Mouse (Mus musculus): ENCODE data around the gene Gck. TPM values are rescaled to one million over a fixed set of nuclear protein-coding genes. Genes with fewer than 3 reads are reported as not detected.

Gck gene
- polyA plus RNA-seq, 1 experiment from 2014 or later: 1.5 TPM

DNA sequence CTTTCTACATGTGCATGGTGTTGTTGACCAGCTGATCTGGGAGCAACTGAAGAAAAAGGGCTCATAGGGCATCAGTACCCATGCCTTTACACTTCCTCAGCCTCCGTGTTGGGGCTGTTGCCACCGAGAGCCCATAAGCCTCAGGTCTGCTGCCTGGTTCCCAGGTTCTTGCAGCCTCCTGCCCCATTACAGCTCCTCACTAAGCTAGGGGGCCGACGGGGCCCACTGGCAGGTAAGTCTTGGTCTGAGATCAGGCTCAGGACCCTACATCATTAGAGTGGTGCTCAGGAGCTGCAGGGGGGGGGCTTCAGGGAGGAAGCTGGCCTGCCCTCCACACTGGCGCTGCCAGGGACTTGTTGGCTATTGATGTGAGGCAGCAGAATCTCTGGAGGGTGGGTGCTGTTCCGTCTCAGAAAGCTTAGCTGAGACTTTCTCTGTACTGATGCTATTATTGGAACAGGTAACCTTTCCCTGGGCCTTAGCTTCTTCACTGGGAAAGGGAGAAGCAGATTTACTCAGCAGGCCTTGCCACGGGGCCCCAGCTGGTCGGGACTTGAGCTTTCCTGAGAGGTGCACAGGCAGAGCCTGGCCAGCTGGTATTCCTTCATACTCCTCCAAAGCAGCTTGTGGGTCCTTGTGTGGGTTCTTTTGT, 93.3 kb downstream of the Gck start:
- Histone ChIP-seq H3K4me1 (ENCODE audit: control insufficient read depth, insufficient read depth, low read length) (peaks cover 13% of the 10 kb centered on the region), H3K4me3 (ENCODE audit: low read length) (no peak overlapping the region), H3K36me3 (ENCODE audit: control insufficient read depth, insufficient read depth, low read length) (no peaks in the 10 kb centered on the region), H3K4me2 (replicated peaks; ENCODE audit: low read depth, low read length) (no peak overlapping the region), H3K27me3 (ENCODE audit: control insufficient read depth, insufficient read depth, low read length) (no peaks in the 10 kb centered on the region), H3K9me3 (ENCODE audit: control insufficient read depth, low read length) (no peaks in the 10 kb centered on the region), H3K27ac (ENCODE audit: low read depth, low read length) (no peak overlapping the region), H3K9ac (ENCODE audit: low read depth, low read length) (no peak overlapping the region)
- no peak for ATAC-seq (ENCODE audit: low FRiP score, low TSS enrichment)
- WGBS: 87% methylated on average over 8 of the region's 8 CpGs

DNA sequence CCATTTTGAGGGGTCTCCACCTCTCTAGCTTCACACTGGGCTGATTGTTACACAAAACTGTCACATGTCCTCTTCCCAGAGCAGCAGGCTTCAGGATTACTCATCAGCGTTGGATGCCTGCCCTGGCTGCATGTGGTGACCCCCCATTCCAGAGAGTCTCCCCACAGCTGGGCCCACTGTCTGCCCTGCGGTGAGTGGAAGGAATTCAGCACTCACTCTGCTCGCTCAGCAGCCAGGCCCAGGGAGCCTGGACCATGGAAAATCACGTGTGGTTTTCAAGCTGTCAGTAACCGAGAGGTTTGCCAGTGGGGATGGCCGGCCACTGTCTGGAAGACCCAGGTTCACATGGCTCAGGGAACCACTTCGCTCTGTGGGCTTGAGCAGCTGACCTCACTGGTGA, 94.0 kb downstream of the Gck start:
- Histone ChIP-seq H3K4me3 (ENCODE audit: low read length) (no peak overlapping the region), H3K9ac (ENCODE audit: low read depth, low read length) (no peak overlapping the region), H3K4me2 (replicated peaks; ENCODE audit: low read depth, low read length) (no peak overlapping the region), H3K27ac (ENCODE audit: low read depth, low read length) (no peak overlapping the region), H3K27me3 (ENCODE audit: control insufficient read depth, insufficient read depth, low read length) (no peaks in the 10 kb centered on the region), H3K4me1 (ENCODE audit: control insufficient read depth, insufficient read depth, low read length) (peaks cover 14% of the 10 kb centered on the region), H3K9me3 (ENCODE audit: control insufficient read depth, low read length) (no peaks in the 10 kb centered on the region), H3K36me3 (ENCODE audit: control insufficient read depth, insufficient read depth, low read length) (no peaks in the 10 kb centered on the region)
- WGBS: 45% methylated on average over 7 of the region's 7 CpGs
- ATAC-seq (ENCODE audit: low FRiP score, low TSS enrichment): no peak

DNA sequence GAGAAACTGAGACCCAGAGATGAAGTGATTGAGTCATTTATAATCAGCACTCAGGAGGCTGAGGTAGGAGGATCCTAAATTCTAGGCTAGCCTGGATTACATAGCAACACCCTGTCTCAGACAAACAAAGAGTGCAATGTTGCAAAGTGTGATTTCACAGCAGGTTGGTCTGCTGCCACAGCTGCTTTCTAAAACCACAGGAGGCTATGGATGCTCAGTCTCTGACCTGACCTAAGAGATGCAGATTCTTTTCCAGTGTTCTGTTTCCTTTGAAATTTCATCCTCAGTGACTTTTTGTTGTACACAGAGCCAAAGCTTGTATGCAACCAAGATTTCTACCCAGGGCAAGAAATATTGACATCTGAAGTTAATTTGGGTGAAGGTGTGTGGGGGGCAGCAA, 94.4 kb downstream of the Gck start:
- H3K27me3 ChIP-seq (ENCODE audit: control insufficient read depth, insufficient read depth, low read length): no peaks in the 10 kb centered on the region
- H3K4me1 ChIP-seq (ENCODE audit: control insufficient read depth, insufficient read depth, low read length): peaks cover 17% of the 10 kb centered on the region
- no peak overlapping the region for H3K4me2 ChIP-seq (replicated peaks; ENCODE audit: low read depth, low read length)
- H3K9ac ChIP-seq (ENCODE audit: low read depth, low read length): no peak overlapping the region
- no peak for ATAC-seq (ENCODE audit: low FRiP score, low TSS enrichment)
- H3K4me3 ChIP-seq (ENCODE audit: low read length): no peak overlapping the region
- H3K27ac ChIP-seq (ENCODE audit: low read depth, low read length): no peak overlapping the region
- H3K36me3 ChIP-seq (ENCODE audit: control insufficient read depth, insufficient read depth, low read length): no peaks in the 10 kb centered on the region
- H3K9me3 ChIP-seq (ENCODE audit: control insufficient read depth, low read length): no peaks in the 10 kb centered on the region

DNA sequence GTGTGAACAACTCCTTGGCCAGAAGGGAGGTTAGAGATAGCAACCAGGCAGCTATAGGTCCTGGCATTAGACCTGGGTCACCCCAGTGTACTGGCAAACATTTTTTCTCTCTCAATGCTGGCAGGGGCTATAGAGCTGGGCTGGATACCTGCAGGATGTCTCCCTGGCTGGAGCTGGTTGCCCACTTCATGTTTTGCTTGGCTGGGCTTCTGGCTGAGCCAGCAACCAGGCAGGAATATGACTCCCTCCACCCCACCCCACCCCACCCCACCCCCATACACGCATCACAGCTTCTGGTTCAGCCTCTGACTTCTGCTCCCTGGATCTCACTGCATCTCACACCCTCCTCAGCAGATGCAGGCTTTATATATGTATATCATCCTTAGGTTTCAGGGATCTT, 97.6 kb downstream of the Gck start:
- no peaks in the 10 kb centered on the region for H3K27me3 ChIP-seq (ENCODE audit: control insufficient read depth, insufficient read depth, low read length)
- H3K4me2 ChIP-seq (replicated peaks; ENCODE audit: low read depth, low read length): no peak overlapping the region
- no peaks in the 10 kb centered on the region for H3K9me3 ChIP-seq (ENCODE audit: control insufficient read depth, low read length)
- 15% methylated on average over 1 of the region's 1 CpGs for WGBS
- ATAC-seq (ENCODE audit: low FRiP score, low TSS enrichment): peak; percentile 56
- no peak overlapping the region; the same call in 1 of the 2 replicates for H3K27ac ChIP-seq (ENCODE audit: low read depth, low read length)
- no peak overlapping the region for H3K9ac ChIP-seq (ENCODE audit: low read depth, low read length)
- H3K36me3 ChIP-seq (ENCODE audit: control insufficient read depth, insufficient read depth, low read length): no peaks in the 10 kb centered on the region
- H3K4me3 ChIP-seq (ENCODE audit: low read length): no peak overlapping the region
- H3K4me1 ChIP-seq (ENCODE audit: control insufficient read depth, insufficient read depth, low read length): peaks cover 17% of the 10 kb centered on the region

DNA sequence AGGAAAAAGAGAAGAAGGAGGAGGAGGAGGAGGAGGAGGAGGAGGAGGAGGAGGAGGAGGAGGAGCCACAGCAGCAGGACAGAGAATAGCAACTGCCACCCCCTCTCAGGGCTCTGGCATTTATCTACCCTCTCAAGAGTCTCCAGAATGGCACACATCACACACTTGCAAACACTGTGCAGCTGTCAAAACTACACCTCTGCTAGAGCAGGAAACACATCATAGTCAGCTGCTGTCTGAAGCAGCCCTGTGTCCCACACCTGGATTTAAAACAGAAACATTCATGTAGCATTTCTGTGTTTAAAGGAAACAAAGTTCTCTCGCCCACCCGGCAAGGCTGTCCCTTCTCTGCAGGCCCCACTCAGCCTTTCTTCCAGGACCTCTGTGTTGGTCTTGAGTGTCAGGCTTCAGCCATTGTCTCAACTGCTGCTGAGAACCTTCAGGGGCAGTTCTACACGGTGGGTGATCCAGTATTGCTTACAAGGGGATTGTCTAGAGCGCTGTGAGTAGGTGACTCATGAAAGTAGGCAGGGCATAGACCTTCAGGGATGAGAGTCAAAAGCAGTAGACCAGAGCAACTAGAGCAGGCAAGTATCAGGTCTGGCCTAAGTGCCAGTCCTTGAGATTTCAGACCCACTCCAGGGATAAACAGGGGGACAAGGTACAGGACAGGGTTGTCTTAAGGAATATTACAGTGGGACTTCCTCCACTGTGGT, 98.7 kb downstream of the Gck start:
- Histone ChIP-seq H3K4me2 (replicated peaks; ENCODE audit: low read depth, low read length) (no peak overlapping the region), H3K9me3 (ENCODE audit: control insufficient read depth, low read length) (no peaks in the 10 kb centered on the region), H3K4me3 (ENCODE audit: low read length) (no peak overlapping the region), H3K27me3 (ENCODE audit: control insufficient read depth, insufficient read depth, low read length) (no peaks in the 10 kb centered on the region), H3K9ac (ENCODE audit: low read depth, low read length) (no peak overlapping the region), H3K36me3 (ENCODE audit: control insufficient read depth, insufficient read depth, low read length) (no peaks in the 10 kb centered on the region), H3K27ac (ENCODE audit: low read depth, low read length) (no peak overlapping the region; the same call in 1 of the 2 replicates), H3K4me1 (ENCODE audit: control insufficient read depth, insufficient read depth, low read length) (peaks cover 17% of the 10 kb centered on the region)
- 59% methylated on average over 4 of the region's 4 CpGs for WGBS
- no peak for ATAC-seq (ENCODE audit: low FRiP score, low TSS enrichment)

Other genes starting within 250 kb of the Gck start
- 206 and 264 TPM in 2 replicates for gene Mrps24, start 234.4 kb downstream of the Gck start, polyA plus RNA-seq (2014; fragmentation: Nextera tagmentation; extraction: Ambion mirVana)
- 9.9 and 15.1 TPM in 2 replicates for gene Urgcp, start 187.7 kb downstream of the Gck start, polyA plus RNA-seq (2014; fragmentation: Nextera tagmentation; extraction: Ambion mirVana)
- 93.7 and 113 TPM in 2 replicates for gene Dbnl, start 161.6 kb downstream of the Gck start, polyA plus RNA-seq (2014; fragmentation: Nextera tagmentation; extraction: Ambion mirVana)
- gene Pgam2, start 146.3 kb downstream of the Gck start, polyA plus RNA-seq (2014; fragmentation: Nextera tagmentation; extraction: Ambion mirVana): 3.3 and 4.4 TPM in 2 replicates
- gene Polm, start 112.1 kb downstream of the Gck start, polyA plus RNA-seq (2014; fragmentation: Nextera tagmentation; extraction: Ambion mirVana): 6.6 and 9.1 TPM in 2 replicates
- 16.7 and 30.7 TPM in 2 replicates for gene Aebp1, start 88.1 kb downstream of the Gck start, polyA plus RNA-seq (2014; fragmentation: Nextera tagmentation; extraction: Ambion mirVana)
- gene Pold2, start 71.8 kb downstream of the Gck start, polyA plus RNA-seq (2014; fragmentation: Nextera tagmentation; extraction: Ambion mirVana): 116 and 128 TPM in 2 replicates
- 1.5 and 2.4 TPM in 2 replicates for gene Myl7, start 51.3 kb downstream of the Gck start, polyA plus RNA-seq (2014; fragmentation: Nextera tagmentation; extraction: Ambion mirVana)
- gene Ykt6, start 5.6 kb upstream of the Gck start, polyA plus RNA-seq (2014; fragmentation: Nextera tagmentation; extraction: Ambion mirVana): 23.1 and 34.4 TPM in 2 replicates
- gene Camk2b, start 116.3 kb upstream of the Gck start, polyA plus RNA-seq (2014; fragmentation: Nextera tagmentation; extraction: Ambion mirVana): 4.2 and 4.4 TPM in 2 replicates
- gene A730071L15Rik, start 249.9 kb upstream of the Gck start, polyA plus RNA-seq (2014; fragmentation: Nextera tagmentation; extraction: Ambion mirVana): 0.74 and 0.89 TPM in 2 replicates

All from kidney, embryonic 14.5 days (tissue).